ENCODE assay signal across 1 mouse cellular context in the genomic region with DNA sequence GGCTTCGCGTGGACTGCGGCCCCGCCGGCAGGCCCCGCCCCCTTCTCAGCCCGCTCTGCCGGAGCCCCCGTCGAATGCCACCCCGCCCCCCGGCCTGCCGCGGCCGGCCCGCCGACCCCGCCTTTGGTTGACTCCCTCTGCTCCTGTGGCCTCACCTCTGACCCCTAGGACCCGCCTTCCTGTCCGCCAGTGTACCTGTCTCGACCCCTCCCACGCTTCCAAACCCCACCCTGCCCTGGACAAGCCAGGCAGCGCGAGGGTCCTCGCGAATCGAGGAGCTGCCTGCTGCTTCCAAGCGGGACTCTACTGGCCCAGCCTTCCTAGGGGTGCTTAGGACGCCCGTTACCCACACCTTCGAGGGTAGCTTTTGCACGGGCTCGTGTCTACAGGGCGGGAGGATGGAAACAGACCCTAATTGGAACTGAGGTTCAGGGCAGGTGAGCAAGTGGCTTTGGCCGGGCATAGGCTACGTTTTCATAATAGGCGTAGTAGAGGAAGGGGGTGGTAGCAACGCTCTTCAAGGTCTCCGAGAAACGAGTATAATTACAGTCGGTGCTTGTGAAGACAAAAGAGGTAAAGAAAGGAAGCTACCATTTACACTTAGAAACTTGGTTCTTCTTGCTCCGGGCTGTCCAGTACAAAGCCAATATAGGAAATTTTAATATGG.
TF ChIP-seq lines count a peak whose summit lies in the region.

No protein-coding gene starts in this region.

TF ChIP-seq in MEL, 35 proteins besides CTCF, POLR2A, EP300 and RAD21:
- TF ChIP-seq POLR2AphosphoS2 (IDR thresholded peaks at IDR 0.05; ENCODE audit: low read length), result peak; percentile 48
- peak; percentile 2; the same call in 1 of the 2 replicates for TF ChIP-seq SIN3A (IDR thresholded peaks at IDR 0.05; ENCODE audit: low read length)
- no peak for TF ChIP-seq ZKSCAN1 (IDR thresholded peaks at IDR 0.05; ENCODE audit: low read depth, low read length)
- TF ChIP-seq SMC3 (IDR thresholded peaks at IDR 0.05; ENCODE audit: low read depth, low read length), result no peak
- 0 out of 2 replicates have a peak, but pooled peaks have one; percentile 12 for TF ChIP-seq ZMIZ1 (IDR thresholded peaks at IDR 0.05; ENCODE audit: low read depth, low read length)
- TF ChIP-seq MEF2A (IDR thresholded peaks at IDR 0.05; ENCODE audit: extremely low read depth, insufficient replicate concordance, low read depth, low read length, poor library complexity, severe bottlenecking), result no peak
- TF ChIP-seq MAZ (IDR thresholded peaks at IDR 0.05; ENCODE audit: low read depth, low read length), result peak; percentile 72
- TF ChIP-seq TCF12 (IDR thresholded peaks at IDR 0.05; ENCODE audit: low read depth, low read length), result peak; percentile 10; the same call in 1 of the 2 replicates
- peak; percentile 5; the same call in 1 of the 2 replicates for TF ChIP-seq RCOR1 (IDR thresholded peaks at IDR 0.05; ENCODE audit: low read depth, low read length)
- TF ChIP-seq UBTF (IDR thresholded peaks at IDR 0.05; ENCODE audit: borderline replicate concordance, insufficient read depth, low read depth, low read length), result 0 out of 2 replicates have a peak, but pooled peaks have one; percentile 23
- TF ChIP-seq MAX (IDR thresholded peaks at IDR 0.05; ENCODE audit: low read length), result peak; percentile 40; the same call in 1 of the 2 replicates
